Mouse (Mus musculus) forebrain, embryonic 15.5 days (tissue): ENCODE measurements around the gene Eef1g. TPM values are rescaled to one million over a fixed set of nuclear protein-coding genes. Genes with fewer than 3 reads are reported as not detected.
"Not testable (repeated sequence)": the region's sequence is repeated elsewhere in the genome, so short reads cannot be mapped to it uniquely, and the experiment has no call there.

Experiments
- ATAC-seq: fragments of 200-750 bp; cut with Nextera tagmentation; replicated peaks from 2 replicates; pipeline ENCODE4 v1.8.0; 2017; ENCODE audit warnings: mild to moderate bottlenecking, moderate TSS enrichment, moderate library complexity
- H3K27ac ChIP-seq: fragments of 300-500 bp; sonication (generic); replicated peaks from 2 replicates; pipeline ENCODE4 v1.5.1; 2015; ENCODE audit warnings: mild to moderate bottlenecking, inconsistent platforms
- H3K27me3 ChIP-seq: fragments of 300-500 bp; sonication (generic); 2 replicates; pipeline ENCODE4 v1.6.1; 2015; ENCODE audit warnings: inconsistent platforms
- H3K36me3 ChIP-seq: fragments of 300-500 bp; sonication (generic); 2 replicates; pipeline ENCODE4 v1.6.1; 2015; ENCODE audit warnings: mild to moderate bottlenecking, inconsistent platforms
- H3K4me1 ChIP-seq: fragments of 300-500 bp; sonication (generic); 2 replicates; pipeline ENCODE4 v1.6.1; 2015; ENCODE audit warnings: inconsistent platforms
- H3K4me2 ChIP-seq: fragments of 300-500 bp; sonication (generic); replicated peaks from 2 replicates; pipeline ENCODE4 v1.6.1; 2015; ENCODE audit warnings: mild to moderate bottlenecking, inconsistent platforms
- H3K4me3 ChIP-seq: fragments of 300-500 bp; sonication (generic); 2 replicates; pipeline ENCODE4 v1.5.1; 2015; ENCODE audit warnings: mild to moderate bottlenecking, inconsistent platforms
- H3K9ac ChIP-seq: fragments of 300-500 bp; sonication (generic); replicated peaks from 2 replicates; pipeline ENCODE4 v1.6.1; 2015; ENCODE audit warnings: mild to moderate bottlenecking, inconsistent platforms
- H3K9me3 ChIP-seq: fragments of 300-500 bp; sonication (generic); 2 replicates; pipeline ENCODE4 v1.6.1; 2016; ENCODE audit warnings: inconsistent platforms
- WGBS: fragments of 180-500 bp; shearing (Covaris S2); methylation state at CpG from one replicate; pipeline ENCODE4 v1.1.7; 2015; ENCODE audit warnings: mixed read lengths; 5-methylcytosine and 5-hydroxymethylcytosine counted together
- polyA plus RNA-seq: library from polyadenylated mRNA; unstranded; fragments of >200 nt; fragmentation: Nextera tagmentation; extraction: Ambion mirVana; gene quantifications from 2 replicates; pipeline ENCODE4 v1.2.1, GENCODE M21; 2015

The Eef1g gene
- polyA plus RNA-seq, 1 experiment from 2014 or later, result 336 TPM

DNA sequence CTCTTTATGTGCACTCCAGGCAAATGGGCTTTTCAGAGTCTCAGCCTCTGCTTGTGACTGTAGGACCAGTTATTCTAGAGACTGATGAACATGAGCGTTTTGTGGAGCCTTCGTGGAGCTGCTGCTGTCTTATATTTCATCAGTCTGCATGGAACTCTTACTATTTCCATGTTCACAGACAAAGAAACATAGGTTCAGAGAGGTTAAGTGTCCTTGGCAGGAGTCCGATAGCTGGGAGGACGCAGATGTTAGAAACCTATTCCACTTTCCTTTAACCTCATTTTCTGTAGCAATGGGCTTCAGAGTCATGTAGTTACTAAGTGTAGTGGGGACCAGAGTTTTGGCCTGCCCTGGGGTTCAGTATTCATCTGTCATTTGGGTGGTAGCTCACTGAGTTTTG lies 32.4 kb downstream of the Eef1g start:
- no peak overlapping the region for H3K4me2 ChIP-seq
- H3K9me3 ChIP-seq, result no peaks in the 10 kb centered on the region
- H3K27me3 ChIP-seq, result no peaks in the 10 kb centered on the region
- H3K4me1 ChIP-seq, result peaks cover 10% of the 10 kb centered on the region
- ATAC-seq, result no peak
- H3K4me3 ChIP-seq, result no peak overlapping the region
- WGBS, result 87% methylated on average over 4 of the region's 4 CpGs
- H3K36me3 ChIP-seq, result no peaks in the 10 kb centered on the region
- H3K9ac ChIP-seq, result no peak overlapping the region
- no peak overlapping the region for H3K27ac ChIP-seq

DNA sequence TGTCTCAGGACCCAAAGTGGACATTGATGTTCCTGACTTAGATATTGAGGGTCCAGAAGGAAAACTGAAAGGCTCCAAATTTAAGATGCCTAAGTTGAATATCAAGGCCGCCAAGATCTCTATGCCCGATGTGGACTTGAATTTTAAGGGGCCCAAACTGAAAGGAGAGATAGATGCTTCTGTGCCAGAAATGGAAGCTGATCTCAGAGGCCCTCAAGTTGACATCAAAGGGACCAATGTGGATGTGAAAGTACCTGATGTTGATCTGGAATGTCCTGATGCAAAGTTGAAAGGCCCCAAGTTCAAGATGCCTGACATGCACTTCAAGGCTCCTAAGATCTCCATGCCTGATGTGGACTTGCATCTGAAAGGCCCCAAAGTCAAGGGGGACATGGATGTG lies 40.1 kb downstream of the Eef1g start:
- not testable (repeated sequence) for H3K9me3 ChIP-seq, H3K9ac ChIP-seq, H3K36me3 ChIP-seq, H3K4me3 ChIP-seq, H3K4me1 ChIP-seq, H3K4me2 ChIP-seq, ATAC-seq, H3K27ac ChIP-seq, H3K27me3 ChIP-seq
- WGBS, result 99% methylated on average over 2 of the region's 2 CpGs

DNA sequence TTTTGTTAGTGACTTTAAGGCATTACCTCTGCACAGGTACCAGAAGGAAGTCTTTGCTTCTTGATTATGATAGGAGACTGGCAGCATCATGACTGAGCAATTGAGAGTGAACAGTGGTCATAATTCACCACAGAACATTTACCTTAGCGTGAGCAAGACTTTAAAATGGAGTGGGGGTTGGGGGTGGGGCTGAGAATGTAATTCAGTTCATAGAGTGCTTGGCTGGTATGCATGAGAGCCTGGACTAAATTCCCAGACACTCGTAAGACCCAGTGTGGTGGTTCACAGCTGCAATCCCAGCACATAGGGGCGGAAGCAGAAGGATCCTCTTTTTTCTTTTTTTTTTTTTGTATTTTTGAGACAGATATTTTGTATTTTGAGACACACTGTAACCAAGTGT lies 52.5 kb downstream of the Eef1g start:
- no peak for ATAC-seq
- Histone ChIP-seq H3K9me3 (no peaks in the 10 kb centered on the region), H3K9ac (no peak overlapping the region), H3K4me2 (no peak overlapping the region), H3K4me1 (no peaks in the 10 kb centered on the region), H3K27ac (no peak overlapping the region), H3K27me3 (no peaks in the 10 kb centered on the region), H3K36me3 (no peaks in the 10 kb centered on the region), H3K4me3 (no peak overlapping the region)
- 93% methylated on average over 3 of the region's 3 CpGs for WGBS

DNA sequence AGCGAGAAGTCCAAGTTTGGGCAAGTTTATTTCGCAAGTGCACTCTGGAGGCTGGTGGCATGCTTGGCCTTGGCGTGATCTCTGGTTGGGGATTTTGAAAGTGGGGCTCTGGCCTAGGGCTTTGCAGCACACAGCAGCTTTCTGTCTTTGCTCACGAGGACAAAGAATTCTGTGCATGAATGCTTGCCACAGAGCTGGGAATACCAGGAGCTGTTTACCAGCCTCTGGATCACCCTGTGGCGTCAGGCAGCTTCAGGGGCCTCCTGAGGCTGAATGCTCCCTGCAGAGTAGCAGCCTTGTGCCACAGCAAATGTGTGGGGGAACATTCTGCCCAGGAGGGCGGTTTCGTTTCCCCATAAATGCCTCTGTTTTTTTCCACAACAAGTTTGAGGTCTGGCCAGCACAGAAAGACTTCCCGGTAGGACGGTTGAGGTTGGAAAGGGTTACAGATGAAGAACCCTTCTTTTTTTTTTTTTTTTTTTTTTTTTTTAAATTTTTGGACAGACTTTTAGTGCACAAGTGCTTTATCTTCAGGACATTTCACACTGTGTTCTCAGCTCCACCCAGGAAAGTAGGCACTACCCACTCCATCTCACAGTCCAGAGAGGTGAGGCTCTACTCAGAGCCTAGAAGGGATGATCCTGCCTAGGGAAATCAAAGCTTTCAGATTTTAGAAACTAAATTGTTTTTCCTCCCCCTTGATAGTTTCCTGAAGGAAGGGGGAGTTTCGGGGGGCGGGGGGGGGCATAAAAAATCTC lies 56.4 kb downstream of the Eef1g start:
- Histone ChIP-seq H3K4me3 (no peak overlapping the region), H3K9me3 (no peaks in the 10 kb centered on the region), H3K36me3 (no peaks in the 10 kb centered on the region), H3K4me1 (peaks cover 23% of the 10 kb centered on the region), H3K27me3 (no peaks in the 10 kb centered on the region), H3K9ac (no peak overlapping the region), H3K27ac (peak overlapping the region; percentile 24; the same call in 1 of the 2 replicates), H3K4me2 (no peak overlapping the region)
- no peak for ATAC-seq
- WGBS, result 48% methylated on average over 11 of the region's 11 CpGs

DNA sequence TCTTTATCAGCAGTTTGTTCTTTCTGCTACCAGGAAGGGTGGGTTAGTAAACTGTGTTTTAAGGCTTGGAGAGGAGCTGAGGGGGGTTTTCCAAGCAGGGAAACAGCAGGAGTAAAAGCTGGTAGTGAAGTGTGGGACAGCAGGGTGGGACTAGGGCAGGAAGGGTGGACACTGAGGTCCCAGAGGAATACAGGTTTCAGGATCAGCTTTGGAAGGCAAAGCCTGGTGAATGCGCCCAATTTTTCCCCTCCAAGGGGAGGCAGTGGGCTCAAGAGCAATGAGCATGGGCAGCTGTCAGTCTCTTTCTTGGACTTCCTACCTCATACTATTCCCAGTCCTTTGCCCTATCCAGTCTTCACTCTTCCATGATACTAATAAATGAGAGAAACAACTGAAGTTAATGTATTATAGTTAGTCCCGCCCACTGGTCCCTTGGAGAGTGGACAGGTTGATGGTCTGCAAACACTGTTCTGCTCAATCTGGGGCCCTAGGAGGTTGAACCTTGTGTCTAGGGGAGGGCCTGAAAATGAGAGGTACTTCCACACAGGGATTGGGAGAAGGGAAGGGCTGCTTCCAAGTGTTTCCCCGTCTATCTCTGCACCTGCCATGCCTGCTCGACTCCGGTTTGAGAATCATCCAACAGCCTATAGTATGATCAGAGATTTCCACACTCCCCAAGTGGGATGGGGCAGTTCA lies 58.9 kb downstream of the Eef1g start:
- no peak for ATAC-seq
- H3K4me2 ChIP-seq, result no peak overlapping the region
- H3K36me3 ChIP-seq, result no peaks in the 10 kb centered on the region
- no peak overlapping the region for H3K27ac ChIP-seq
- no peaks in the 10 kb centered on the region for H3K9me3 ChIP-seq
- no peak overlapping the region for H3K9ac ChIP-seq
- no peak overlapping the region for H3K4me3 ChIP-seq
- H3K27me3 ChIP-seq, result no peaks in the 10 kb centered on the region
- H3K4me1 ChIP-seq, result peaks cover 38% of the 10 kb centered on the region
- WGBS, result 87% methylated on average over 5 of the region's 5 CpGs

DNA sequence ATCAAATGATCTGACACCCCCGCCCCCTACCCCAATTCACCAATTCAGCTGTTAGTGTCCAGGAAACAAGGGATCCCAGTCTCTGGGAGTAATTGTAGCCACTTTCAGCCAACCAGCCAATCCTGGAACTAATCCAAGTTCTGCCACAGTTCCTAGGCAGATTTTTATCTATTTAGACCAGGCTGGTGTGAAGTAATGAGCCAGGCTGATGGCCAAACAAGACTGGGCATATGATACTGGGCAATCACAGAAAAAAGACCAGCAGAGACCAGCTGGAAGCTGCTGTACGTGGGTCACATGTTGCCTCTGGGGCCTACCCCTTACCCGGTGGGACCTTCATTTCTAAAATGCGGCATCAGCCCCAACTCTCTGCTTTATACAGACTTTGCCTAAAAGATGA lies 59.8 kb downstream of the Eef1g start:
- Histone ChIP-seq H3K4me2 (no peak overlapping the region), H3K4me1 (peaks cover 41% of the 10 kb centered on the region), H3K4me3 (no peak overlapping the region), H3K9me3 (no peaks in the 10 kb centered on the region), H3K36me3 (no peaks in the 10 kb centered on the region), H3K9ac (no peak overlapping the region), H3K27me3 (no peaks in the 10 kb centered on the region), H3K27ac (peak overlapping the region; percentile 8; the same call in 1 of the 2 replicates)
- WGBS, result 49% methylated on average over 4 of the region's 4 CpGs
- peak; percentile 86 for ATAC-seq

DNA sequence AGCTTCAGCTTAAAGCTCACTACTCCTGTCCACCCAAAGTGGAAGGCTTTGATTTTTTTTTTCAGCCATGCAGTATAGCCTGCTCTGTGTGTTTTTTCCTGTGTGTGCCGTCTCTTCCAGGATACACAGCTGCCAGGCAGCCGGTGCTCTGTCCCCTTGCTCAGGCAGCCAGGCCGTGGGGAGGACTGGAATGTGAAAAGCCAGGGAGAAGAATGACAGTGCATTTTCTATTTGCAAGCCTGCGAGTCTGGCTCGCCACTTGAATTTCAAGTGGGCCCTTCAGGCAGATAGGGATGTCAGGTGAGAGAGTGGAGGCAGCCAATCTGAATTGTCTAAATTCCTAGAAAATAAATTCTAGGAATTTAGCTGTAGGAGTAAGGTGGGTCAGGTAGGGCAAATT lies 61.0 kb downstream of the Eef1g start:
- Histone ChIP-seq H3K4me2 (no peak overlapping the region), H3K27me3 (no peaks in the 10 kb centered on the region), H3K9ac (no peak overlapping the region), H3K4me1 (peaks cover 45% of the 10 kb centered on the region), H3K36me3 (no peaks in the 10 kb centered on the region), H3K4me3 (no peak overlapping the region), H3K27ac (no peak overlapping the region), H3K9me3 (no peaks in the 10 kb centered on the region)
- WGBS, result 18% methylated on average over 5 of the region's 5 CpGs
- ATAC-seq, result no peak

Other genes starting within 250 kb of the Eef1g start
- 164 and 171 TPM in 2 replicates for gene Slc3a2, start 243.7 kb upstream of the Eef1g start, polyA plus RNA-seq
- gene Wdr74, start 231.2 kb upstream of the Eef1g start, polyA plus RNA-seq, result 96.5 and 97.4 TPM in 2 replicates
- gene 1700092M07Rik, start 226.3 kb upstream of the Eef1g start, polyA plus RNA-seq, result 1.5 and 2.5 TPM in 2 replicates
- gene Stx5a, start 225.6 kb upstream of the Eef1g start, polyA plus RNA-seq, result 130 and 133 TPM in 2 replicates
- 187 and 192 TPM in 2 replicates for gene Nxf1, start 210.0 kb upstream of the Eef1g start, polyA plus RNA-seq
- 249 and 250 TPM in 2 replicates for gene Tmem223, start 196.0 kb upstream of the Eef1g start, polyA plus RNA-seq
- gene Tmem179b, start 192.6 kb upstream of the Eef1g start, polyA plus RNA-seq, result 27.4 and 33.9 TPM in 2 replicates
- 32.2 and 34.1 TPM in 2 replicates for gene Taf6l, start 180.6 kb upstream of the Eef1g start, polyA plus RNA-seq
- 162 and 169 TPM in 2 replicates for gene Polr2g, start 168.5 kb upstream of the Eef1g start, polyA plus RNA-seq
- 8.3 and 9.6 TPM in 2 replicates for gene Zbtb3, start 164.5 kb upstream of the Eef1g start, polyA plus RNA-seq
- gene Ttc9c, start 147.7 kb upstream of the Eef1g start, polyA plus RNA-seq, result 68.4 and 72.7 TPM in 2 replicates
- 5.9 and 6.1 TPM in 2 replicates for gene Hnrnpul2, start 147.0 kb upstream of the Eef1g start, polyA plus RNA-seq
- gene AC129217.1, start 137.3 kb upstream of the Eef1g start, polyA plus RNA-seq, result not detected in 2 replicates
- gene Bscl2, start 129.6 kb upstream of the Eef1g start, polyA plus RNA-seq, result 80.7 and 85.2 TPM in 2 replicates
- 272 and 281 TPM in 2 replicates for gene Gng3, start 127.8 kb upstream of the Eef1g start, polyA plus RNA-seq
- gene Lrrn4cl, start 116.3 kb upstream of the Eef1g start, polyA plus RNA-seq, result 0.53 and 0.60 TPM in 2 replicates
- 178 and 181 TPM in 2 replicates for gene Ubxn1, start 95.5 kb upstream of the Eef1g start, polyA plus RNA-seq
- 55.4 and 61.8 TPM in 2 replicates for gene Uqcc3, start 86.1 kb upstream of the Eef1g start, polyA plus RNA-seq
- gene Lbhd1, start 83.3 kb upstream of the Eef1g start, polyA plus RNA-seq, result 59.1 and 74.7 TPM in 2 replicates
- gene Gm49403, start 83.1 kb upstream of the Eef1g start, polyA plus RNA-seq, result not detected in 2 replicates
- 53.9 and 55.0 TPM in 2 replicates for gene 1810009A15Rik, start 78.2 kb upstream of the Eef1g start, polyA plus RNA-seq
- gene Gm49416, start 78.1 kb upstream of the Eef1g start, polyA plus RNA-seq, result 0.25 TPM in 1 of 2 replicates, not detected in the other
- 42.0 and 43.7 TPM in 2 replicates for gene Ints5, start 74.0 kb upstream of the Eef1g start, polyA plus RNA-seq
- 88.1 and 89.6 TPM in 2 replicates for gene Ganab, start 69.0 kb upstream of the Eef1g start, polyA plus RNA-seq
- 78.9 and 81.0 TPM in 2 replicates for gene B3gat3, start 46.7 kb upstream of the Eef1g start, polyA plus RNA-seq
- 0.87 and 1.5 TPM in 2 replicates for gene Rom1, start 37.7 kb upstream of the Eef1g start, polyA plus RNA-seq
- 10.4 and 11.7 TPM in 2 replicates for gene Eml3, start 37.5 kb upstream of the Eef1g start, polyA plus RNA-seq
- 171 and 175 TPM in 2 replicates for gene Mta2, start 25.2 kb upstream of the Eef1g start, polyA plus RNA-seq
- gene Tut1, start 13.2 kb upstream of the Eef1g start, polyA plus RNA-seq, result 34.1 and 34.7 TPM in 2 replicates
- 2.6 and 3.7 TPM in 2 replicates for gene Ahnak, start 22.2 kb downstream of the Eef1g start, polyA plus RNA-seq
- gene Scgb1a1, start 120.9 kb downstream of the Eef1g start, polyA plus RNA-seq, result not detected in 2 replicates
- gene Asrgl1, start 168.6 kb downstream of the Eef1g start, polyA plus RNA-seq, result 32.0 and 33.5 TPM in 2 replicates